Mouse (Mus musculus): ENCODE results near the gene S100a16. TPM values are rescaled to one million over a fixed set of nuclear protein-coding genes. Genes with fewer than 3 reads are reported as not detected.

The S100a16 gene
- polyA plus RNA-seq, 1 experiment = 210 TPM

DNA sequence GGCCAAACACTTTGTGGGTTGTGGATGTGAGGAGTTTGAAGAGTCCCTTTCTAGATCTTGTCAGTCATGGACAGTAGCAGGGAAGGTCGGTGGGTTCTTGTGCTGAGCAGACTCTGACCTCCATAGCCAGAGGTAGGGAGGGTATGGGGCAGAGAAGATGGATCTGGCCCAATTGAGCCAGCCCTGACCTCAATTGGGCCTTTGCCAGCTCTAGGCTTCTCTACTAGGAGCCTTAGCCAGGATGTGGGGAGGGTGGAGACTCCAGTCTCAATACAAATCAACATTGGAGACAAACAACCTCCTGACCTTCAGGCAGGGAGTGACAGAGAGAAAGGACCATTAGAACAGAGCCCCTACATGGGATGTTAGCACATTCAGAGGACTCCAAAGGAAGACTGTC, 21.8 kb upstream of the S100a16 start:
- Histone ChIP-seq H3K4me3 (peak overlapping the region; percentile 52), H3K4me2 (ENCODE audit: low read depth) (peak overlapping the region; percentile 96), H3ac (ENCODE audit: control insufficient read depth, insufficient read length) (no peak overlapping the region), H3K79me2 (ENCODE audit: control insufficient read depth, insufficient read depth) (no peaks in the 10 kb centered on the region), H3K36me3 (ENCODE audit: control insufficient read depth, insufficient read depth) (no peaks in the 10 kb centered on the region), H3K27me3 (ENCODE audit: control insufficient read depth, insufficient read depth, insufficient read length) (no peaks in the 10 kb centered on the region)
- TF ChIP-seq MYOD1 (IDR thresholded peaks at IDR 0.05; ENCODE audit: control insufficient read depth in 1 of 3, insufficient read length in 2 of 3, low read depth in 2 of 3) (no peak), POLR2AphosphoS2 (IDR thresholded peaks at IDR 0.05; ENCODE audit: insufficient read length, low read depth) (no peak), SRF (IDR thresholded peaks at IDR 0.05; ENCODE audit: control insufficient read depth, insufficient read length, low read depth) (no peak), MYOG (IDR thresholded peaks at IDR 0.05; ENCODE audit: control insufficient read depth in 1 of 3, insufficient read depth in 1 of 3, insufficient read length in 2 of 3, low read depth in 2 of 3) (no peak), E2F4 (IDR thresholded peaks at IDR 0.05; ENCODE audit: insufficient read depth) (no peak), CEBPB (IDR thresholded peaks at IDR 0.05; ENCODE audit: insufficient read depth, poor library complexity, severe bottlenecking) (no peak), TCF3 (IDR thresholded peaks at IDR 0.05; ENCODE audit: insufficient read length, low read depth) (no peak), MAX (IDR thresholded peaks at IDR 0.05; ENCODE audit: low read depth) (no peak), TCF12 (IDR thresholded peaks at IDR 0.05; ENCODE audit: insufficient read depth, poor library complexity, severe bottlenecking) (no peak), REST (IDR thresholded peaks at IDR 0.05; ENCODE audit: insufficient read depth, insufficient read length) (no peak), USF1 (IDR thresholded peaks at IDR 0.05; ENCODE audit: low read depth) (no peak), POLR2A (IDR thresholded peaks at IDR 0.05; ENCODE audit: insufficient read length, low read depth) (no peak)

GRCm38 (mm10) chr3:90515789-90516188, 21.3 kb upstream of the S100a16 start:
- H3K79me2 ChIP-seq (ENCODE audit: control insufficient read depth, insufficient read depth) = no peaks in the 10 kb centered on the region

DNA sequence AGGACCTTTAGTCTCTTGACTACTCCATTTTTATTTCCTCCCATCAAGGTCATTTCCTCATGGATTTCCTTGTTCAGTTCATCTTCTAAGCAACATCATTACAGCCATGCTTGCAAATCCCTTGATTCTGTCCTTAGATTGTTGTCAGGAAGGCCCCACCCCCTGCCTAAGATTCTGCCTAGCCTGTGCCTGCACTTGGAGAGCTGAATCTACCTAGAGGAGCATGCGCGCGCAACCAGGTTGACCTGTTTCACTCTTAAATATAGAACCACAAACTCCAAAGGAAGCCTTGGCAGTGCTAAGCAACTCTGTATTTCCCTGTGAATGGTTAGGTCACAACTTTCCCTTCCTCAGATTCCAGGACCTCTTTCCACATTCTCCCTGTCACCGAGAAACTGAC, 19.3 kb upstream of the S100a16 start:
- no peaks in the 10 kb centered on the region for H3K36me3 ChIP-seq (ENCODE audit: control insufficient read depth, insufficient read depth)
- H3ac ChIP-seq (ENCODE audit: control insufficient read depth, insufficient read length) = no peak overlapping the region
- H3K27me3 ChIP-seq (ENCODE audit: control insufficient read depth, insufficient read depth, insufficient read length) = no peaks in the 10 kb centered on the region
- TF ChIP-seq CEBPB (IDR thresholded peaks at IDR 0.05; ENCODE audit: insufficient read depth, poor library complexity, severe bottlenecking) = no peak
- no peak for TF ChIP-seq TCF3 (IDR thresholded peaks at IDR 0.05; ENCODE audit: insufficient read length, low read depth)
- TF ChIP-seq MAX (IDR thresholded peaks at IDR 0.05; ENCODE audit: low read depth) = no peak
- no peak for TF ChIP-seq POLR2AphosphoS2 (IDR thresholded peaks at IDR 0.05; ENCODE audit: insufficient read length, low read depth)
- no peak for TF ChIP-seq POLR2A (IDR thresholded peaks at IDR 0.05; ENCODE audit: insufficient read length, low read depth)
- no peak for TF ChIP-seq MYOG (IDR thresholded peaks at IDR 0.05; ENCODE audit: control insufficient read depth in 1 of 3, insufficient read depth in 1 of 3, insufficient read length in 2 of 3, low read depth in 2 of 3)
- TF ChIP-seq TCF12 (IDR thresholded peaks at IDR 0.05; ENCODE audit: insufficient read depth, poor library complexity, severe bottlenecking) = no peak
- no peak for TF ChIP-seq MYOD1 (IDR thresholded peaks at IDR 0.05; ENCODE audit: control insufficient read depth in 1 of 3, insufficient read length in 2 of 3, low read depth in 2 of 3)
- no peak for TF ChIP-seq REST (IDR thresholded peaks at IDR 0.05; ENCODE audit: insufficient read depth, insufficient read length)
- no peak for TF ChIP-seq E2F4 (IDR thresholded peaks at IDR 0.05; ENCODE audit: insufficient read depth)
- no peak for TF ChIP-seq SRF (IDR thresholded peaks at IDR 0.05; ENCODE audit: control insufficient read depth, insufficient read length, low read depth)
- no peak for TF ChIP-seq USF1 (IDR thresholded peaks at IDR 0.05; ENCODE audit: low read depth)
- no peak overlapping the region for H3K4me2 ChIP-seq (ENCODE audit: low read depth)
- H3K4me3 ChIP-seq = no peak overlapping the region
- no peaks in the 10 kb centered on the region for H3K79me2 ChIP-seq (ENCODE audit: control insufficient read depth, insufficient read depth)

More at GRCm38 (mm10) chr3:90515789-90516188, 21.3 kb upstream of the S100a16 start:
- Histone ChIP-seq H3ac (ENCODE audit: control insufficient read depth, insufficient read length) (no peak overlapping the region), H3K4me3 (peak overlapping the region; percentile 52), H3K27me3 (ENCODE audit: control insufficient read depth, insufficient read depth, insufficient read length) (no peaks in the 10 kb centered on the region), H3K4me2 (ENCODE audit: low read depth) (peak overlapping the region; percentile 96), H3K36me3 (ENCODE audit: control insufficient read depth, insufficient read depth) (no peaks in the 10 kb centered on the region)
- TF ChIP-seq E2F4 (IDR thresholded peaks at IDR 0.05; ENCODE audit: insufficient read depth) (no peak), MAX (IDR thresholded peaks at IDR 0.05; ENCODE audit: low read depth) (no peak), MYOG (IDR thresholded peaks at IDR 0.05; ENCODE audit: control insufficient read depth in 1 of 3, insufficient read depth in 1 of 3, insufficient read length in 2 of 3, low read depth in 2 of 3) (no peak), SRF (IDR thresholded peaks at IDR 0.05; ENCODE audit: control insufficient read depth, insufficient read length, low read depth) (no peak), CEBPB (IDR thresholded peaks at IDR 0.05; ENCODE audit: insufficient read depth, poor library complexity, severe bottlenecking) (no peak), TCF3 (IDR thresholded peaks at IDR 0.05; ENCODE audit: insufficient read length, low read depth) (no peak), POLR2A (IDR thresholded peaks at IDR 0.05; ENCODE audit: insufficient read length, low read depth) (no peak), REST (IDR thresholded peaks at IDR 0.05; ENCODE audit: insufficient read depth, insufficient read length) (no peak), TCF12 (IDR thresholded peaks at IDR 0.05; ENCODE audit: insufficient read depth, poor library complexity, severe bottlenecking) (no peak), USF1 (IDR thresholded peaks at IDR 0.05; ENCODE audit: low read depth) (no peak), MYOD1 (IDR thresholded peaks at IDR 0.05; ENCODE audit: control insufficient read depth in 1 of 3, insufficient read length in 2 of 3, low read depth in 2 of 3) (no peak), POLR2AphosphoS2 (IDR thresholded peaks at IDR 0.05; ENCODE audit: insufficient read length, low read depth) (no peak)

GRCm38 (mm10) chr3:90525421-90525820, 11.6 kb upstream of the S100a16 start:
- Histone ChIP-seq H3K27me3 (ENCODE audit: control insufficient read depth, insufficient read depth, insufficient read length) (no peaks in the 10 kb centered on the region), H3K4me3 (no peak overlapping the region), H3K79me2 (ENCODE audit: control insufficient read depth, insufficient read depth) (no peaks in the 10 kb centered on the region), H3K36me3 (ENCODE audit: control insufficient read depth, insufficient read depth) (no peaks in the 10 kb centered on the region), H3ac (ENCODE audit: control insufficient read depth, insufficient read length) (no peak overlapping the region), H3K4me2 (ENCODE audit: low read depth) (peak overlapping the region; percentile 44)
- TF ChIP-seq REST (IDR thresholded peaks at IDR 0.05; ENCODE audit: insufficient read depth, insufficient read length) (no peak), SRF (IDR thresholded peaks at IDR 0.05; ENCODE audit: control insufficient read depth, insufficient read length, low read depth) (no peak), MAX (IDR thresholded peaks at IDR 0.05; ENCODE audit: low read depth) (no peak), POLR2AphosphoS2 (IDR thresholded peaks at IDR 0.05; ENCODE audit: insufficient read length, low read depth) (peak; percentile 40), CEBPB (IDR thresholded peaks at IDR 0.05; ENCODE audit: insufficient read depth, poor library complexity, severe bottlenecking) (0 out of 2 replicates have a peak, but pooled peaks have one; percentile 6)

Measured in myocyte (in vitro differentiated cells).